Mouse (Mus musculus) fat pad, adult 2 months (tissue): ENCODE data around the gene Gm49711.
"Not testable (repeated sequence)": the region's sequence is repeated elsewhere in the genome, so short reads cannot be mapped to it uniquely, and the experiment has no call there.

Experiments
- DNase-seq: peaks from one replicate; pipeline ENCODE4 v3.0.0-alpha.2; 2011; ENCODE audit warnings: low read depth, low spot score; ENCODE audit errors: extremely low read depth

Gene Gm49711

GRCm38 (mm10) chr16:92162289-92162688 lies 104.2 kb downstream of the Gm49711 start:
- DNase-seq, result no peak

- no peak for DNase-seq
Measured at GRCm38 (mm10) chr16:92163545-92163944, 105.4 kb downstream of the Gm49711 start.

GRCm38 (mm10) chr16:92176052-92176451 lies 117.9 kb downstream of the Gm49711 start:
- DNase-seq, result no peak

GRCm38 (mm10) chr16:92177718-92178117 lies 119.6 kb downstream of the Gm49711 start:
- no peak for DNase-seq

GRCm38 (mm10) chr16:92179306-92179705 lies 121.2 kb downstream of the Gm49711 start:
- DNase-seq, result no peak

- DNase-seq, result no peak
Measured at GRCm38 (mm10) chr16:92183477-92183876, 125.4 kb downstream of the Gm49711 start.

GRCm38 (mm10) chr16:92190603-92191002 lies 132.5 kb downstream of the Gm49711 start:
- DNase-seq, result no peak

- DNase-seq, result no peak
Measured at GRCm38 (mm10) chr16:92195094-92195493, 137.0 kb downstream of the Gm49711 start.

- DNase-seq, result peak; percentile 39
Measured at GRCm38 (mm10) chr16:92196741-92197331, 138.7 kb downstream of the Gm49711 start.

- no peak for DNase-seq
Measured at GRCm38 (mm10) chr16:92200615-92201014, 142.5 kb downstream of the Gm49711 start.

- no peak for DNase-seq
Measured at GRCm38 (mm10) chr16:92203599-92203998, 145.5 kb downstream of the Gm49711 start.

- peak; percentile 93 for DNase-seq
Measured at GRCm38 (mm10) chr16:92209291-92209781, 151.2 kb downstream of the Gm49711 start.

- DNase-seq, result not testable (repeated sequence)
Measured at GRCm38 (mm10) chr16:92210316-92210715, 152.2 kb downstream of the Gm49711 start.

GRCm38 (mm10) chr16:92213911-92214310 lies 155.8 kb downstream of the Gm49711 start:
- not testable (repeated sequence) for DNase-seq

- no peak for DNase-seq
Measured at GRCm38 (mm10) chr16:92215599-92216390, 157.7 kb downstream of the Gm49711 start.

- no peak for DNase-seq
Measured at GRCm38 (mm10) chr16:92220754-92221153, 162.6 kb downstream of the Gm49711 start.

- DNase-seq, result no peak
Measured at GRCm38 (mm10) chr16:92228332-92228919, 170.3 kb downstream of the Gm49711 start.

GRCm38 (mm10) chr16:92230476-92230931 lies 172.4 kb downstream of the Gm49711 start:
- DNase-seq, result no peak

GRCm38 (mm10) chr16:92234530-92234929 lies 176.4 kb downstream of the Gm49711 start:
- DNase-seq, result no peak

GRCm38 (mm10) chr16:92235222-92235621 lies 177.1 kb downstream of the Gm49711 start:
- no peak for DNase-seq
